Mouse (Mus musculus): ENCODE data around the gene Golga4. TPM values are rescaled to one million over a fixed set of nuclear protein-coding genes. Genes with fewer than 3 reads are reported as not detected.

Golga4 gene
- total and polyA plus RNA-seq, 2 experiments from 2014 or later = 45.3 to 57.6 TPM

- H3K27me3 ChIP-seq (ENCODE audit: control insufficient read depth, insufficient read depth, low read length) = no peaks in the 10 kb centered on the region
- peak overlapping the region; percentile 93 for H3K4me2 ChIP-seq (ENCODE audit: low read depth, low read length)
- 78% methylated on average over 6 of the region's 6 CpGs for WGBS
- H3K27ac ChIP-seq (ENCODE audit: low read depth) = no peak overlapping the region
- peak overlapping the region; percentile 99 for H3K4me3 ChIP-seq (ENCODE audit: low read depth, low read length)
- no peaks in the 10 kb centered on the region for H3K9me3 ChIP-seq (replicated peaks; ENCODE audit: control insufficient read depth, low read length)
- H3K9ac ChIP-seq (replicated peaks; ENCODE audit: low read depth, low read length) = peak overlapping the region; percentile 91; the same call in 1 of the 2 replicates
- DNase-seq (ENCODE audit: low spot score) (no peak), ATAC-seq (ENCODE audit: insufficient read depth, low read depth) (no peak)
- H3K36me3 ChIP-seq (replicated peaks; ENCODE audit: control insufficient read depth, insufficient read depth, low read length) = no peaks in the 10 kb centered on the region
- peaks cover 47% of the 10 kb centered on the region for H3K4me1 ChIP-seq (ENCODE audit: control insufficient read depth, insufficient read depth)
- TF ChIP-seq CTCF (IDR thresholded peaks at IDR 0.05; ENCODE audit: low read depth) (no peak), EP300 (IDR thresholded peaks at IDR 0.05; ENCODE audit: low read depth) (no peak)
Observed at GRCm38 (mm10) chr9:118507552-118507951, 1.5 kb downstream of the Golga4 start.

- ATAC-seq (ENCODE audit: insufficient read depth, low read depth) = no peak
- TF ChIP-seq EP300 (IDR thresholded peaks at IDR 0.05; ENCODE audit: low read depth) (no peak), CTCF (IDR thresholded peaks at IDR 0.05; ENCODE audit: low read depth) (no peak)
Observed at GRCm38 (mm10) chr9:118508601-118509000, 2.5 kb downstream of the Golga4 start.

GRCm38 (mm10) chr9:118510941-118511690, 5.0 kb downstream of the Golga4 start:
- H3K4me1 ChIP-seq (ENCODE audit: control insufficient read depth, insufficient read depth) = peaks cover 54% of the 10 kb centered on the region
- ATAC-seq (ENCODE audit: insufficient read depth, low read depth) = no peak

More at GRCm38 (mm10) chr9:118508601-118509000, 2.5 kb downstream of the Golga4 start:
- no peak overlapping the region for H3K4me2 ChIP-seq (ENCODE audit: low read depth, low read length)
- no peaks in the 10 kb centered on the region for H3K36me3 ChIP-seq (replicated peaks; ENCODE audit: control insufficient read depth, insufficient read depth, low read length)
- no peaks in the 10 kb centered on the region for H3K9me3 ChIP-seq (replicated peaks; ENCODE audit: control insufficient read depth, low read length)
- no peak for DNase-seq (ENCODE audit: low spot score)
- peaks cover 57% of the 10 kb centered on the region for H3K4me1 ChIP-seq (ENCODE audit: control insufficient read depth, insufficient read depth)
- no peaks in the 10 kb centered on the region for H3K27me3 ChIP-seq (ENCODE audit: control insufficient read depth, insufficient read depth, low read length)
- no peak overlapping the region for H3K27ac ChIP-seq (ENCODE audit: low read depth)
- H3K4me3 ChIP-seq (ENCODE audit: low read depth, low read length) = no peak overlapping the region
- WGBS = 79% methylated on average over 7 of the region's 7 CpGs
- H3K9ac ChIP-seq (replicated peaks; ENCODE audit: low read depth, low read length) = no peak overlapping the region

GRCm38 (mm10) chr9:118512681-118513233, 6.7 kb downstream of the Golga4 start:
- no peak overlapping the region for H3K4me2 ChIP-seq (ENCODE audit: low read depth, low read length)
- H3K27ac ChIP-seq (ENCODE audit: low read depth) = peak overlapping the region; percentile 78
- H3K27me3 ChIP-seq (ENCODE audit: control insufficient read depth, insufficient read depth, low read length) = no peaks in the 10 kb centered on the region
- peaks cover 55% of the 10 kb centered on the region for H3K4me1 ChIP-seq (ENCODE audit: control insufficient read depth, insufficient read depth)
- peak; percentile 61 for ATAC-seq (ENCODE audit: insufficient read depth, low read depth)
- peak; percentile 60 for DNase-seq (ENCODE audit: low spot score)
- no peaks in the 10 kb centered on the region for H3K9me3 ChIP-seq (replicated peaks; ENCODE audit: control insufficient read depth, low read length)
- 32% methylated on average over 3 of the region's 3 CpGs for WGBS
- no peak overlapping the region for H3K9ac ChIP-seq (replicated peaks; ENCODE audit: low read depth, low read length)
- no peak overlapping the region for H3K4me3 ChIP-seq (ENCODE audit: low read depth, low read length)
- peaks cover 13% of the 10 kb centered on the region for H3K36me3 ChIP-seq (replicated peaks; ENCODE audit: control insufficient read depth, insufficient read depth, low read length)
- TF ChIP-seq EP300 (IDR thresholded peaks at IDR 0.05; ENCODE audit: low read depth) (0 out of 2 replicates have a peak, but pooled peaks have one; percentile 47), CTCF (IDR thresholded peaks at IDR 0.05; ENCODE audit: low read depth) (no peak)

More at GRCm38 (mm10) chr9:118510941-118511690, 5.0 kb downstream of the Golga4 start:
- WGBS = 65% methylated on average over 15 of the region's 15 CpGs
- H3K9ac ChIP-seq (replicated peaks; ENCODE audit: low read depth, low read length) = no peak overlapping the region
- DNase-seq (ENCODE audit: low spot score) = no peak
- no peaks in the 10 kb centered on the region for H3K9me3 ChIP-seq (replicated peaks; ENCODE audit: control insufficient read depth, low read length)
- no peak overlapping the region for H3K4me2 ChIP-seq (ENCODE audit: low read depth, low read length)
- H3K36me3 ChIP-seq (replicated peaks; ENCODE audit: control insufficient read depth, insufficient read depth, low read length) = peaks cover 13% of the 10 kb centered on the region
- no peak overlapping the region for H3K4me3 ChIP-seq (ENCODE audit: low read depth, low read length)
- H3K27me3 ChIP-seq (ENCODE audit: control insufficient read depth, insufficient read depth, low read length) = no peaks in the 10 kb centered on the region
- no peak for TF ChIP-seq CTCF (IDR thresholded peaks at IDR 0.05; ENCODE audit: low read depth)
- TF ChIP-seq EP300 (IDR thresholded peaks at IDR 0.05; ENCODE audit: low read depth) = no peak
- peak overlapping the region; percentile 78 for H3K27ac ChIP-seq (ENCODE audit: low read depth)

- peaks cover 13% of the 10 kb centered on the region for H3K36me3 ChIP-seq (replicated peaks; ENCODE audit: control insufficient read depth, insufficient read depth, low read length)
- peaks cover 57% of the 10 kb centered on the region for H3K4me1 ChIP-seq (ENCODE audit: control insufficient read depth, insufficient read depth)
- peak overlapping the region; percentile 25; the same call in 1 of the 2 replicates for H3K27ac ChIP-seq (ENCODE audit: low read depth)
- H3K4me3 ChIP-seq (ENCODE audit: low read depth, low read length) = no peak overlapping the region
- no peaks in the 10 kb centered on the region for H3K9me3 ChIP-seq (replicated peaks; ENCODE audit: control insufficient read depth, low read length)
- ATAC-seq (ENCODE audit: insufficient read depth, low read depth) (0 out of 2 replicates have a peak, but pooled peaks have one; percentile 22), DNase-seq (ENCODE audit: low spot score) (no peak)
- H3K27me3 ChIP-seq (ENCODE audit: control insufficient read depth, insufficient read depth, low read length) = no peaks in the 10 kb centered on the region
- no peak overlapping the region for H3K4me2 ChIP-seq (ENCODE audit: low read depth, low read length)
- TF ChIP-seq EP300 (IDR thresholded peaks at IDR 0.05; ENCODE audit: low read depth) = no peak
- no peak for TF ChIP-seq CTCF (IDR thresholded peaks at IDR 0.05; ENCODE audit: low read depth)
- no peak overlapping the region for H3K9ac ChIP-seq (replicated peaks; ENCODE audit: low read depth, low read length)
- 34% methylated on average over 6 of the region's 6 CpGs for WGBS
Observed at GRCm38 (mm10) chr9:118515476-118515875, 9.4 kb downstream of the Golga4 start.

Measured in heart, postnatal 0 days (tissue).